Mouse (Mus musculus) MEL (cell line): ENCODE results near the gene Plcb3.

Experiments used
- CTCF ChIP-seq, 3 experiments: IDR thresholded peaks in 2 of 3; conservative IDR thresholded peaks in 1 of 3; 2 replicates each; pipeline ENCODE4 v1.5.1; 2011 to 2012; ENCODE audit warnings: low read length in 3 of 3, low read depth in 2 of 3, mild to moderate bottlenecking in 2 of 3, improper control_type of control experiment in 1 of 3, inconsistent platforms in 1 of 3, mixed read lengths in 1 of 3, moderate library complexity in 1 of 3; ENCODE audit not compliant: control insufficient read depth in 1 of 3, insufficient read depth in 1 of 3, poor library complexity in 1 of 3, severe bottlenecking in 1 of 3
- MAFK ChIP-seq: IDR thresholded peaks from 2 replicates; pipeline ENCODE4 v1.6.1; 2011; ENCODE audit warnings: low read depth, mild to moderate bottlenecking, low read length, improper control_type of control experiment, borderline replicate concordance

GRCm38 (mm10) chr19:6980381-6981093 is 4.3 kb upstream of the Plcb3 start, which contains the start of gene Fkbp2:
- no peak for TF ChIP-seq CTCF (IDR thresholded peaks at IDR 0.05 in 2 of 3, conservative IDR thresholded peaks at IDR 0.05 in 1 of 3; ENCODE audit: control insufficient read depth in 1 of 3, insufficient read depth in 1 of 3, low read depth in 2 of 3, low read length in 3 of 3, poor library complexity in 1 of 3, severe bottlenecking in 1 of 3)
- no peak for TF ChIP-seq MAFK
